Mouse (Mus musculus) olfactory bulb, adult 2 months (tissue): Measurements from ENCODE around the gene Kif5a. TPM values are rescaled to one million over a fixed set of nuclear protein-coding genes. Genes with fewer than 3 reads are reported as not detected.

Experiments used
- H3K27ac ChIP-seq: fragments of 200-500 bp; 2 replicates; pipeline ENCODE4 v1.5.1; 2012; ENCODE audit warnings: low read depth, low read length; ENCODE audit not compliant: insufficient read depth
- H3K4me1 ChIP-seq: fragments of 200-500 bp; 2 replicates; pipeline ENCODE4 v1.6.1; 2012; ENCODE audit warnings: low read length; ENCODE audit not compliant: control insufficient read depth, insufficient read depth
- H3K4me3 ChIP-seq: fragments of 200-500 bp; 2 replicates; pipeline ENCODE4 v1.5.1; 2012; ENCODE audit warnings: mild to moderate bottlenecking, low read depth, low read length, moderate library complexity; ENCODE audit not compliant: insufficient read depth
- CTCF ChIP-seq: fragments of 200-500 bp; IDR thresholded peaks from 2 replicates; pipeline ENCODE4 v1.5.1; 2012; ENCODE audit warnings: low read depth, mild to moderate bottlenecking, low read length, moderate library complexity; ENCODE audit not compliant: insufficient read depth
- POLR2A ChIP-seq: fragments of 200-500 bp; IDR thresholded peaks from 2 replicates; pipeline ENCODE4 v1.6.1; 2012; ENCODE audit warnings: mild to moderate bottlenecking, low read depth, low read length, moderate library complexity; ENCODE audit not compliant: insufficient read depth
- WGBS: fragments of 180-500 bp; shearing (Covaris S2); methylation state at CpG from one replicate; pipeline ENCODE4 v1.1.7; 2018; 5-methylcytosine and 5-hydroxymethylcytosine counted together
- polyA plus RNA-seq: library from polyadenylated mRNA; stranded (reverse); fragments of >200 nt; gene quantifications from 2 replicates; pipeline ENCODE4 v1.2.4, GENCODE M21; 2012; ENCODE audit warnings: low replicate concordance; ENCODE audit not compliant: missing spikeins, insufficient read depth, insufficient read length

Kif5a gene
- polyA plus RNA-seq, 1 experiment, result 160 TPM

DNA sequence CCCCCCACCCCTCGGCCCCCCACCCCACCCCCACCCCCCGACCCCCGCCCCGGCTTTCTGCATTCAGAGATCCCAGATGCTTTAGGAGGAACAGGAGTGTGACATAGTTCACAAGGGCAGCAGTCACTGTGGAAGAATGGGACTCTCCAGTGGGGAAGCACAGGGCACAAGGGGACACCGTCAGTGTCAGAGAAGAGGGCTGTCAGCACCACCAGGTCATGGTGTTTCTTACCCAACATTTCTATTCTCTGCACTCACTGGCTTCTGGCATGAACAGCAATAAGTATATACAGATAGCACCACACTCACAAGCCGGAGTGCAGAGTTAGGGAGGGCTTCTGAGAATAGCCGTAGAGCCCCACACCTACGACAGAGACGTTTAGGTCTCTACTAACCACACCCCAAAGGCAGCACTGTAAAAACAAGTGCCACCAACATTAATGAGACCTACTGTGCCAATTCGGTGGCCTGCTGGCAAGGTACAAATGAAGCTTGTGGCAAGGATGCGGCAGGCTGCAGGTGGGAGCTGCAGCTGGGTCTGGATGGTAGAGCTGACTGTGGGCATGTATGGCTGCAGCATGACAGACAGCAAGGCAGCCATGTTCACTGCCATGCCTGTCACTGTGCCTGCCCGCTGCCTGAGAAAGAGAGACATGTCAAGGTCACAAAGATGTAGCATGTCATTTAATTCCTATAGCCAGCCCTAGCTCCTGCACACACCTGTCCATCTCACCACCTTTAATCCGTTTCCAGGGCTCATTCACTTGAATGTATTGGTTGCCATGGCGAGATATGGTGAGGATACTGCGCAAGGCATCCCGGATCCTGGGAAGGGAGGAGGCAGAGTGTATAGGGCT lies 34.1 kb upstream of the Kif5a start:
- TF ChIP-seq CTCF, result no peak
- TF ChIP-seq POLR2A, result no peak
- H3K4me3 ChIP-seq, result no peak overlapping the region
- H3K4me1 ChIP-seq, result peaks cover 4% of the 10 kb centered on the region; the same call in 1 of the 2 replicates
- 86% methylated on average over 16 of the region's 16 CpGs for WGBS
- H3K27ac ChIP-seq, result no peak overlapping the region

DNA sequence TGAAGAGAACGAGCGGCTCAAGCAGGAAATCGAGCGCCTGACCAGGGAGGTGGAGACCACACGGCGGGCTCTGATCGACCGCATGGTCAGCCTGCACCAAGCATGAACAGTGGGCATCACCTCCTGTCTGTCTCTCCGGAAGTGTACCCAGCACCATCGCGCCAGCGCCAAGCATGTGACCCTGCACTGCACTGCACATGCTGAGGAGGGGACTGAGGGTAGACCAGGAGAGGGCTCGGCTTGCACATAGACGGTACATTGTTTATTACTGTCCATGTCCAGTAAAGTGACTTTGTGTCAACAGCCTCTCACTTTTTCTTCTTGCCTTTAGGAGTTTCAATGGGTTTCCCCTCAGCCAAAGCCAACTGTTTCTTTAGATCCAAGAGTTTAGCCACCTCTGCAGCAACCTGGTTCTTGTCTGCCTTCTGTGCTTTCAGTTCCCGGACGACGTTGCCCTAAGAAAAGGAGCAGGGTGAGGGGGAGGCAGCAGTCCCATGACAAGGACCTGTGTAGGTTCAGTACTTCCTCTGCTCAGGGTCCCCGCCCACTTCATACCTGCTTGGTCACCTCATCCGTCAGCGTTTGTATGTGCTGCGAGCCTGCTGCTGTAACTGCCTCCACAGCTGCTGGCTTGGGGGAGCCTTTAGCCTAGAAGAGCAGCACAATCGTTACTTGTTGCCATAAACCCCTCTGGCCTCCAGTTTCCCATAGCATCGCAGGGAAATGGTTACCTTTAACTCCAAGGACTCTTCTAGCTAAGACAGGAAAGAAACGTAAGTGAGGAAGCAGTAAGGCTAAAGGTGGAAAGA lies 33.0 kb upstream of the Kif5a start:
- Histone ChIP-seq H3K27ac (no peak overlapping the region), H3K4me3 (no peak overlapping the region), H3K4me1 (peaks cover 7% of the 10 kb centered on the region)
- WGBS, result 86% methylated on average over 24 of the region's 24 CpGs
- TF ChIP-seq POLR2A (no peak), CTCF (no peak)

DNA sequence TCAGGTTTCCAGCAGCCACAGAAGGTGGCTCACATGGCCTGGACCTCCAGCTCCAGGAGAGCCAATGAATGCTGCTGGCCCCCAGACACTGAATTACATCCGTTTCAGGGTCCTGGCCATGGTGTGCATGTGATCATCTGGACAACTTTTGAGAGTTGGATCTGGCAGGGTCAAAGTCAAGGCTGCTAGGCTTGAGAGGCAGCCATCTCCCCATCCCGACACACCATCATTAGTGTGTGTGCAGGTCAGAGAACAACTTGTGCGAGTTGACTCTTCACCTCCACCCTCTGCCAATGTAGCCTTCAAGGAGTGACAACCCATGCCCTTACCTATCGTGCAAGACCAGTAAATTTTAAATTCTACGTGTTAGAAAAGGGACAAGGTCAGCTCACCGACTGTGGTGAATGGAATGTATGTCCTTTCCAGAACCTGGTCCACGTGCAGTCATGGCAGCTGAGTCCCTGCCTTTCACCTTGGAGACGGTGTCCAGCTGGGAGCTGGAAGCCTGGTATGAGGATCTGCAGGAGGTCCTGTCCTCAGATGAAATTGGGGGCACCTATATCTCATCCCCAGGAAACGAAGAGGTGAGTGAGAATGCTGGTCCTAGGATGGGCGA lies 31.9 kb upstream of the Kif5a start:
- H3K27ac ChIP-seq, result no peak overlapping the region
- TF ChIP-seq CTCF (no peak), POLR2A (no peak)
- H3K4me1 ChIP-seq, result peaks cover 7% of the 10 kb centered on the region
- WGBS, result 88% methylated on average over 10 of the region's 10 CpGs
- no peak overlapping the region for H3K4me3 ChIP-seq

DNA sequence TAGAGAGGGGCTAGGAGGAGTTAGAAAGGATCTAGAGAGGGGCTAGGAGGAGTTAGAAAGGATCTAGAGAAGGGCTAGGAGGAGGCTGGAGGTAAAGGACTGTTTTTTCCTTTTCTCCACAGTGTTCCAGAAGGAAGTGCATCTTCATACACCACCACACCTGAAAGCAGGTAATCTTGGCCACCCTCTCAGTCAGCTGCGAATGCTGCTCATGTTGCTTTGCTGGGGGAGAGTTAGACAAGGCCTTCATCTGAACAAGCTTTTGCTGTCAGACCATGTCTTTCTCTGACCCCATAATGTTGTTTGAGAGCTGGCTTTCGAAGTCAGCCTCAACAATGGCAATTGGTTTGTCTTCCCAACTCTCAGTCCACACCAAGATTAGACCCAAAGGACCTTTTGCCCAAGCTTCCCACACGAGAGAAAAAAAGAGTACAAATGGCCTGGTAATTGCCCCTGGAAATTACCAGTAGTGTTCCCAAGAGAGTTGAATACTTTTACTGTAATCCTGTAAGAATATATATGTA lies 30.5 kb upstream of the Kif5a start:
- no peak overlapping the region for H3K27ac ChIP-seq
- TF ChIP-seq POLR2A (no peak), CTCF (no peak)
- peaks cover 10% of the 10 kb centered on the region for H3K4me1 ChIP-seq
- H3K4me3 ChIP-seq, result no peak overlapping the region
- WGBS, result 80% methylated on average over 3 of the region's 3 CpGs

DNA sequence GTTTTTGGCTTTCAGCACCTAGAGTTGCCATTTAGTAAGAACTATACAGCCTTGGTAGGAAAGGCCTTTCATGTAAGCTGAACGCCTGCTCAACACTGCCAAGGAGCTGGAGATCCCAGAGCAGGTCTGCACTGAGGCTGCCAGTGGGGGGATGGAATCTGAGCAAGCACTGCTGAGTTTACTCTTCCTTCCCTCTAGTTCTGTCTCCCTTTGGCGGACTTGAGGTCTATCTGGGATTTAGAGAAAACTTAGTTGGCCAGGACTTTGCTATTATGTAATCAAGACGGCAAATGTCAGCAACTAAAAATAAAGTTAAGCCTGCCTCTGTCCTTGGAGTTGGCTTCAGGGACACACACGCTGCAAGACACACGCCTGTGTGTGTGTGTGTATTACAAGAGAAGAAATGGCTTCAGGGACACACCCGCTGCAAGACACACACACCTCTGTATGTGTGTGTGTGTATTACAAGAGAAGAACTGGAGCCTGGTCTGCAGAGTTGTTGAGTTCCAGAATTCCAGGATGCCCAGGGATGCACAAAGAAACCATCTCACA lies 29.9 kb upstream of the Kif5a start:
- 45% methylated on average over 6 of the region's 6 CpGs for WGBS
- no peak overlapping the region; the same call in 1 of the 2 replicates for H3K27ac ChIP-seq
- TF ChIP-seq POLR2A (no peak), CTCF (no peak)

DNA sequence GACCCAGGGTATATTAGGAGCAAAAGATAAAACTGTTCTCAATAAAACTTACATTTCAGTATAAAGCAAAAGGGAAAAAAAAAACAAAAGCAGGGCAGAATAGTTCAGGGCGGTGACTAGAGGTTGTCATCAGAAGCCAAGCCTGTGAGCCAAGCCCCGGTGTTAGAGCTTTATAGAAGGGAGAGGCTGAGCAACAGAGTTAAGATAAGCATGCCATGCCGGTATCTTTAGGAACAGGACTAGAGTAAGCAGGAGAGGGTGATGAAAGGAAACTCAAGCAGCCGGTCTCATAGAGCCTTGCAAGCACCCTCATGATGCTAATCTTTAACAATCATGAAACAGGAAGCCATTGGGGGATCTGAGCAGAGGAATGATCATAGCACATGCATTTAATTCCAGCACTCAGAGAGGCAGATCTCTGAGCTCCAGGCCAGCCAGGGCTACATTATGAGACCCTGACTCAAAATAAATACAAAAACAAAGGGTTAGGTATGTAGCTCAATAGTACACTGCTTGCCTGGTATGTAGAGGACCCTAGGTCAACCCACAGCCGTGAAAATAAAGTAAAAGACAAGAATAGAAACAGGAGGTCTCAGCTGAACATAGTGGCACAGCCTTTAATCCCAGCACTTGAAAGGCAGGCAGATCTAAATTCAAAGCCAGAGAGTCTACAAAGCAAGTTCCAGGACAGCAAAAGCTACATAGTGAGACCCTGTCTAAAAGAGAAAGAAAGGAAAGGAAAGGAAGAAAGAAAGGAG lies 28.9 kb upstream of the Kif5a start:
- Histone ChIP-seq H3K4me3 (no peak overlapping the region), H3K4me1 (peaks cover 20% of the 10 kb centered on the region), H3K27ac (no peak overlapping the region)
- TF ChIP-seq POLR2A (no peak), CTCF (no peak)
- 19% methylated on average over 5 of the region's 5 CpGs for WGBS

More for the DNA sequence above, 29.9 kb upstream of the Kif5a start:
- Histone ChIP-seq H3K4me3 (no peak overlapping the region), H3K4me1 (peaks cover 10% of the 10 kb centered on the region)

DNA sequence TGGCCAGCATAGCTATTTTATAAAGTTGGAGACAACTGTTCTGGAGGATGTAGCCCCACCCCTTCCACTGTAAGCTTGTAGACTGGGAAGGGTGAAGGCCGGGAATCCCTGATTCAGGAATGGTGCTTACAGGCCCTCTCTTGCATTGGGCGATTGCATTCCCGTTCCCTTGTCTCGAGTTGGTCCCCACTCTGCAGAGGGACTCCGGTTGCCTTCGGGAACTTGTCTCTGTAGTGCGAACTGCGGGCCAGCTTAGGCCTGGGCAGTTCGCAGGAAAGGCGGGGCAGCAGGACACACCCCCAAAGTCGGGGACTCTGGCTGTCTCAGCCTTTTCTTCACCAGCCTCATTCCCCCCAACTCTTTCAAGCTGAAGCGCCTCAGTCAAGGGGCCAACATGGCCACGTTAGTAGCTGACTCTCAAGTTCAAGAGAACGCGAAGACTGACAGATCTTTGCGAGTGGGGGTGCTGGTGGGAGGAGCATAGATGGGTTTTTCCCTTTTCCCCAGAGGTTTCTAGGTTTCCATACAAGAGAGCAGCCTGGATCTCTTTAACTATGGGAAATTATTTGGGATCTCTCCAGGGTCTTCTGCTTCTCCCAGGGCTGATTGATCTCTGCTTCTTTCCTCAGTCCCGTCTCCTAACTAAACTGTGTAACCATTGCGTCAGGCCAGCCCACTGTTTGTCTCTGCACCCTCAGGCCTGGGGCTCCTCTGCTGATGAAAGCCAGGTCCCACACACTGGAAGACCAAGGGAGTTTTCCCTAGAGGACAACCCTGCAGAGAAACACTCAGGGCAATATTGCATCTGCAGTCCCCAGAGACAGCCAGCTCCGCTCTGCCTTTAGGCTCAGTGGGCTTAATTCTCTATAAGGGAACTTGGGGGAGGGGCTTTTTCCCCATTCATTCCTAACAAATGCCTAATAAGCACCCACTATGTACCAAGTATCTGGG lies 28.1 kb upstream of the Kif5a start:
- WGBS, result under 1% methylated on average over 19 of the region's 19 CpGs
- H3K4me3 ChIP-seq, result peak overlapping the region; percentile 78
- TF ChIP-seq POLR2A (no peak), CTCF (no peak)
- peaks cover 28% of the 10 kb centered on the region for H3K4me1 ChIP-seq
- H3K27ac ChIP-seq, result peak overlapping the region; percentile 88
